Mouse (Mus musculus) E14TG2a.4 (cell line): ENCODE measurements around the gene Ints14.

ENCODE experiments used
- CTCF ChIP-seq: conservative IDR thresholded peaks from 2 replicates; pipeline ENCODE4 v1.5.1; 2014; ENCODE audit warnings: low read length
- NANOG ChIP-seq: IDR thresholded peaks from 2 replicates; pipeline ENCODE4 v1.6.1; 2014; ENCODE audit warnings: borderline replicate concordance, low read length, mixed read lengths
- POU5F1 ChIP-seq: IDR thresholded peaks from 2 replicates; pipeline ENCODE4 v1.6.1; 2014; ENCODE audit warnings: low read length, borderline replicate concordance

DNA sequence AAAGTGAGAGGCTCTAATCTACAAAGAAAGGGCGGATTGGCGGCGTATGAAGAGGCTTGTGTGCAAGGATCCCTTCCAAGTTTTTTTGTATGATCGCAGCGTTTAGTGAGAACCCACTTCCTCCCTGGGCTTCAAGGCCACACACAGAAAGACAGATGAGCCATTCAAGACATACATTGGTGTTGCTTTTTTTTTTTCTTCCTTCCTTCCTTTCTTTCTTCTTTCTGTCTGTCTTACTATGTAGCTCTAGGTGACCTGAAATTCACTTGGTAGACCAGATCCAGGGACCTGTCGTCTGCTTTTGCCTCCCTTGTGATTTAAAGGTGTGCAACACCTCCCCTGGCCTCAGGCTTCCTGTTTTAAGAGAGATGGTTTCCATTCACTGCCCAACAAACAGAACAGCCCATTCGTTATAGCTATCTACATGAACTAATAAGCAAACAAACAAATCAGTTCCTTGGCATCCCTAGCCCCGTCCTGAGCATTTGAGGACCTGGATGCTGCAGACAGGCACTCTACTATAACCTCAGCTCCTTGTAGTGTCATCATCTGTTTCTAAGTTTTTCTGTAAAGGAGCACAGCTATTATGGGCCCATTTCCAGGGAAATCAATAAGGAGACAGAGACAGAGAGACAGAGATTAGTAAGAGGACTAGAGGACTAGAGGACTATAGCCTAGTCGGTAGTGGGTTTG lies 61.3 kb downstream of the Ints14 start:
- no peak for TF ChIP-seq CTCF
- TF ChIP-seq POU5F1 = no peak
- no peak for TF ChIP-seq NANOG
